Mouse (Mus musculus) kidney, postnatal 10 days (tissue): ENCODE results near the gene Rad54l2.

ENCODE experiments used
- DNase-seq: peaks from one replicate; pipeline ENCODE4 v3.0.0; 2021; ENCODE audit warnings: mixed read lengths

Gene Rad54l2

GRCm38 (mm10) chr9:106673860-106674259, 115.1 kb downstream of the Rad54l2 start:
- DNase-seq = no peak

DNA sequence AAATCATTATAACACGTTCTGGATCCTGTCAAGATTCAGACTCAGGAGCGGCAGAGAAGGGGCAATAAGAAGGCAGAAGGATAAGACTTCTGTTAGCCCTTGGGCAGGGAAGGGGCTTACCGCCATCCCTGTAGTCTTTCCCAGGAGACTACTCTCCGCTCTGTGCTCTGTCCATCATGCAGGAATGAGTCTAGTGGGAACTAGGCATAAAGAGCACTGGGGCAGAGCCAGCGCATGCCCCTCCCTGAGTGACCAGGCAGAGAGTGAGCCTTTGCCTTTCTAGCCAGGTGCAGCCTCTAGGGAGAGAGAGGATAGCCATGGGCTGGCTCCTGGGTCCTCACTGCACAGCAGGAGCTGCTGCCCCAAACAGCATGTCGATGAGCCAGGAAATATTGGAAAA, 124.1 kb downstream of the Rad54l2 start:
- DNase-seq = no peak

- DNase-seq = no peak
Observed at GRCm38 (mm10) chr9:106664433-106664832, 124.6 kb downstream of the Rad54l2 start.

DNA sequence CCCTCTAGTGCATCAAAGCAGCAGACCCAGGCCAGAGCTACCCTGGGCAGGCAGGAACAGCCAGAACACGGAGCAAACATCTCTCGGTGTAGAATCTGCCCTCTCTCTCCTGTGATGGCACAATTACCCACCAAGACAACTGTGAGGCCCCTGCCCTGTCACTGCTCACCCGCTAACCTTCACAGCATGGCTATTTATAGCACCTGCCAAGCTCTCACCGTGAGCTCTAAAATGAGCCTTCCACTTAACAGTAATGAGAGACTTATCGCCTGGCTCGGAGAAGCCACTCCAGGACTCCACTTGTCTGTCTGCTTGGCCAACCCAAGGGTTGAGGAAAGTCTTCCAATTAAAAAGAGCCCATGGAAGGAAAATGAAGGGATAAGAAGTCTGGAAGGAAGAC, 125.8 kb downstream of the Rad54l2 start:
- DNase-seq = no peak

DNA sequence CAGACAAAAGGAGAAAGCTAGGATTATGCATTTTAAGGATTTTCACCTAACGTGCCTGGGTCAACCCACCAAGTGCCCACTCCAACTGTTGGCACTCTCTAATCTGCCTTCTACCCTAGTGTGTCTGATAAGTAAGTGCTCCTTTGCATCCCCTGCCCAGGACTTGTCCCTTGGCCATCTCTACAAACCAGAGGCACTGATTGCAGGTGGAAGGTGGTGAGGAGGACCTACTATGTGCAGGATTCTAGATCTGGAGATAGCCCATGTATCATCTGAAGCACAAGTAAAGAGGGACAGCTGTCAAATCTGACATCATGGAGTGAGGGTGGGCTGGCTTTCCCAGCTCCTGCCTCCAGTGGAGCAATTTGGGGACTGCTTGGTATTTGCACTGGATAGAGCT, 129.1 kb downstream of the Rad54l2 start:
- no peak for DNase-seq

- no peak for DNase-seq
Observed at GRCm38 (mm10) chr9:106659441-106659840, 129.6 kb downstream of the Rad54l2 start.

DNA sequence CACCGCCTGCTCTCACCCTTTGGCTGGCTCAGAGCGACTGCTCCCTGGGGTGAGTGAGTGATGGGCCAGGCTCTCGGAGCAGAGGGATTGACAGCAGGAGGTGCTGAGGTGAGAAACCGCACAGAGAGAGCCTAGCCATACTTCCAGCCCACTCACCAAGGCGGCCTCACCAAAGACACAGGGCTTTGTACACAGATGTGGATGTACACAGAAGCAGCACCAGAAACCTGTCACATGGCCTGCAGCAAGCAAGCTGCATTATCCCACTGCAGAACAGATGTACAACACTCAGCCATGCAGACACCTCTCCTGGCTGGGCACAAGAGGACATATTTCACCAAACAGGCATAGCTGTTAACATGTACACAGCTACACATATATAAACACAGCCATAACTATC, 131.4 kb downstream of the Rad54l2 start:
- no peak for DNase-seq

DNA sequence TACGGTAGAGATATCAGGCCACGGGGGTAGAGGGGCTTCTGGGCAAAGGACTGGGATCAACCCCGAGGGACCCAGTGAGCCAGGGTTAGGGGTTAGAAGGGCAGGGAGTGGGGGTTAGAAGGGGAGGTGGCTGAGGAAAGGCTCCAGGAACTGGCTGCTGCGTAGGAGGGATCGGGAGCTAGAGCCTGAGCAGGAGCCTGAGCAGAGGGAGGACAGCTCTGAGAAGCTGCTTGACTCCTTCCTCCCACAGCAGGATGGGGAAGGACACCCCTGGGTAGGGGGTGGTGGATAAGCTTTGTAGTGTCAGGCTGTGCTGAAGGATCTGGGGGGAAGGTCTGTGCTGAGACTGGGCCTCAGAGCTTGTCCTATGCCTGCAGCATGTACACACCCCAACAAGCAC, 132.2 kb downstream of the Rad54l2 start:
- no peak for DNase-seq

DNA sequence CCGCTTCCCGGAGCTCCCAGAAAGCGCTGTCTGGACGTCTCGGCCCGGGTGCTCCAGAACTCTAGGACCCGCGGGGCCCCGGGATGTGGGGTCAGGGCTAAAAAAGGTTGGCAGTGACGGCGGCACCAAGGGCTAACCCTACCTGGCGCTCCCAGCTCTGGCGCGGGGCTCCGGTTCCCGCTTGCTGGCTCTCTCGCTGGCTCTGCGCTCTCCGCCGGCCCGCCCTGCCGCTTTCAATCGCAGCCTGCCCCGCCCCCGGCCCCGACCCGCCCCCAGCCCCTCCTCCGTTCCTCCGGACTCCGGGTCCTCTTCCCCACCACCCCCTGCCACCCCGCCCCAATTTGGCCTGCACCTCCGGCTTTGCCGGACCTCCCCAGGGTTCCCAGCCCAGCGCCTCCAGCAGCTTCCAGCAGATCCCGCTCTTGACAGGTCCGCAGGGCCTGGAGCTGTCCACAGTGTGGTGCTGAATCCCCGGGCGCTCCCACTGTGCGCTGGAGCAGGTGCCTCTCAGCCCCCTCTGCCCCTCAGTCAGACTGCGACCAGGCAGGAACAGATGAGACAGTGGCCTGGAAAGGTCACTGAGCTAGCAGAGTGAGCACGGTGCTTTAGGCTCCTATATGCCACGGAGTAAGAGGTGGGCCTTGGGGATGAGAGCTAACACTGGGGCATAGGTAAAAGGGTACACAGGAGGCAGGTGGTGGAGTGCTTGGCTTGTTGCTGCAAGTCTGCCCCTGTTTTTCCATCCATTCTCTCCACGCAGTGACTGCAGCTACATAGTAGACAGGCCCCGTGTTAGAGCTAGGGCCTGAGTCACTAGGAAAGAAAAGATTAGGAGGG, 132.9 kb downstream of the Rad54l2 start, which contains the start of gene Grm2:
Gene Grm2 (minus strand): TSS at position 199 of the 837 bp plus-strand sequence.
- peak; percentile 90 for DNase-seq

GRCm38 (mm10) chr9:106652720-106653119, 136.3 kb downstream of the Rad54l2 start:
- no peak for DNase-seq

GRCm38 (mm10) chr9:106647226-106647625, 141.8 kb downstream of the Rad54l2 start:
- DNase-seq = no peak

DNA sequence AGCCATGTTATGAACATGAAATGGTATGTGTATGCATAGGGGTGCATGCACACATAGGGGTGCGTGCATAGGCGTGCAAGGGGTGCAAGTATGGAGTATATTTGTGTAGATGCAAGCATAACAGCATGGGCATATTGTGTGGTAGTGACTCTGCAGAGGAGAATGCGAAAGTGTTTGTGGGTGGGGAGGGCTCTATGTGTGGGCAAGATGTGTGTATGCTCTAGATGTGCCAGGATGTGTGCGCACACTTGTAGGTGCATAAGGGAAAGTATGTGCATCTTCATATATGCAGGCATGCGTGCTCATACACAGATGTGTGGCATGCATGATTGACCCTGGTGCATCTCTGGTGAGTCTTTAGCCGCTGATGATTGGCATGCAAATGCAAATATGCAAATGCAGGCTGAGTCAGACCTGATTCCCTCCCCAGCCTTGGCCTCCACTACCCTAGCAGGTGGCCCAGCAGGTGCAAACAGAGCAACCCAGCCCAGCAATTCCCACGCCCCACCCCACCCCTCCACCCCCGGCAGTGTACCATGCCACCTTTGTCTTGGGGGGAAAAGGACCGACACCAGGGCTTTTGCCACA, 143.2 kb downstream of the Rad54l2 start:
- no peak for DNase-seq

GRCm38 (mm10) chr9:106643787-106644186, 145.2 kb downstream of the Rad54l2 start:
- no peak for DNase-seq

DNA sequence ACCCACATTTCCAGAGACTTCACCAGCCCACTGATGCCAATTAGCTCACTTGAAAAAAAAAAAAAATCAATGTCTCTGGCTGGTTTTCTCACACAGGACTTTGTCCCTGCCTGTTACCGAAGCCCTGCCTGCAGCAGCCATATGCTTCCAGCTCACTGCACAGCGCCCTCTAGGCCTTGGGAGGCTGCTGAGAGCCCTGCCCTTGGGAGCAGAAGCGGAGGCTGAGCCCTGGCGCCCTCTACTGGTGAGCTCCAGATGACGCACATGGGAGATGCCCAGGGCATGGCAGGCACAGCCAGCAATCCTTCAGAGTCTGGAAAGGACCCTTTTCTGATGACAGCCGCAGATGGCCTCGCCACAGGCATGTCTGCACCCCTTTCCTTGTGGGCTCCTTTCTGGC, 145.9 kb downstream of the Rad54l2 start:
- DNase-seq = peak; percentile 86

- DNase-seq = no peak
Observed at GRCm38 (mm10) chr9:106641346-106641745, 147.6 kb downstream of the Rad54l2 start.

GRCm38 (mm10) chr9:106638154-106638553, 150.8 kb downstream of the Rad54l2 start:
- no peak for DNase-seq
